Mouse (Mus musculus): ENCODE measurements around the gene Eno2. TPM values are rescaled to one million over a fixed set of nuclear protein-coding genes. Genes with fewer than 3 reads are reported as not detected.
A peak's percentile ranks its signal among the peaks of the same experiment; 100 is the strongest.

Eno2 gene
- total RNA-seq, 2 experiments from 2014 or later: 13.0 to 21.0 TPM

- DNase-seq: peak; percentile 89
Observed at GRCm38 (mm10) chr6:124740888-124741761, 28.3 kb downstream of the Eno2 start, which contains the start of gene Grcc10. Grcc10 (minus strand) TSS chr6:124741374.

DNA sequence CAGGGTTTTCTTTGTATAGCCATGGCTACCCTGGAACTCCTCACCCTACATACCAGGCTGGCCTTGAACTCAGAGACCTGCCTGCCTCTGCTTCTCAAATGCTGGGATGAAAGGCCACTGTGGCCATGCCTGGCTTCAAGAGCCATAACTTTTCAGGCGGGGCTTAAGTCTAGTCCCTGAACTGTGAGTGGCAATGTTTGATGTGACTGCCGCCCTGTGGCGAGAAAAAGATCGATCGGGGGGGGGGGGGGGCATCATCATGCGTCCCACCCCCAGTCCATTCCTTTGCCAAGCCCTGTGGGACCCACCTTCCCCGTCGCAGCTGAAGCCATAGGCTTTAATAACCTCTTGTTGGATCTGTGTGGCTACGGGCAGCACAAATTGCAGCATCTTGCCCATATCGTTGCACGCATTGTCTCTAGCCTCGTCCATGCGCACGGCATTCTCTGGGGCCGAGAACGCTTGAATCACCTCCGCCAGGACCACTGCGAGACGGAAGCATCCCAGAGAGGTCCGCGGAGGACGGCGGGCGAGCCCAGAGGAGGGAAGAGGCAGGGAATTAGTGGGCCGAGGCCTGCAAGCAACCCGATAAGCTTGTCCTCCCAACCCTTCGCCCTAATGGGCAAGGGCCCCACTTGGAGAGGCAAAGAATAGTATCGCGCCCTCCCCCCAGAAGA lies 29.1 kb downstream of the Eno2 start:
- peak; percentile 69 for DNase-seq

DNA sequence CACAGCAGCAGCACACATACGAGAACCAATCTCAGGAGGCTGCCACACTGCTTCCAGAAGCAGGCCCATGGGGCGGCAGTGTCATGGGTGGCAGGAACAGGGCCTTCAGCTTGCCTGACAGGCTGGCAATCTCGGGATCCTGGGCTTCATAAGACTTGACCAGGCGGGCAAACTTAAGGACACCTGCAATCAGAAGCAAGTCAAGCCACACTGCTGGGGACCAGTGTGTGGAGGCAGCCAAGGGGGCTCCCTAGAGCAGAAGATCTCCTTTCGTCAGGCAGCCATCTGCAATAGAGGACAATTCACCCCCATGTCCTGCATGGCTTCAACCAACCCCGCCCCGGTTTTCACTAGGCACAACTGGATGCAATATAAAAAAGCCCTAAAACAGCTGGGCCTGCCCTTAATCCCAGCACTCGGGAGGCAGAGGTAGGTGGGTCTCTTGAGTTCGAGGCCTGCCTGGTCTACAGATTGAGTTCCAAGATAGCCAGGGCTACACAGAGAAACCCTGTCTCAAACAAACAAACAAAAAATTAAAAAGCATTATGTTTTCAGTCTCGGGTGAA lies 30.2 kb downstream of the Eno2 start:
- no peak for DNase-seq

GRCm38 (mm10) chr6:124738511-124739023 lies 30.9 kb downstream of the Eno2 start, which contains the start of gene Ptpn6:
Ptpn6 (minus strand) TSS chr6:124738714.
- DNase-seq: peak; percentile 47

DNA sequence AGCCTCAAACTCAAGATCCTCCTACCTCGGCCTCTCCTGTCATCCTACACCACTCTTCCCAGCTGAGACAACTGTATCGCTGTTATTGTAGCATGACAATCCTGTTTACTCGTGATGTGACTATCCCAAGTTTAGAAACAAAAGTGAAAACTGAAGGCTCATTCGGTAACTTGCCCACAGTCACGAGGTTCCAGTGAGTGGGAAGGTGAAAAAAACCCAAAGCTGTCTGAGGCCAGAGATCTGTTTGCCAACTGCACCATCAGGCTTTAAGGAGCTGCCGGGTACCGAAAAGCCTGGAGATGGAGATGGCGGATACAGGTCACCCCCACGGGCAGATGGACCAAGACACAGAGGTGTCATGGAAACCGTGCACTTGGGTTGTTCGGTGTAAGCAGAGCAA lies 32.4 kb downstream of the Eno2 start:
- no peak for DNase-seq

DNA sequence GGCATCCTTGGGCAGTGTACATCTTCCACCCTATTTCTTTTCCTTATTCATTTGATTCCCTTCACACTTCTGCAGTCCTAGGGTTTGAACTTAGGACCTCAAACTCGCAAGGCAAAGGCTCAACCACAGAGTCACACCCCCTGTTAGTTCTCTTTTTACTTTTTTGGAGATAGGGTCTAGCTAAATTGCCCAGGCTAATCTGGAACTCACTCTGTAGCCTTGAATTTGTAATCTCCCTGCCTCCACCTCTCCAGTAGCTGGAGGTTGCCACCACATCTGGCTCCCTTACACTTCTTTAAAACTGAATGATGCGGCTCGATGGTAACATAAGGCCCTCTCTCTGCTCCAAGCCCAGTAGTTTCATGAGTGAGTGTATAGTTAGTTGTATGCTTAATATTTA lies 35.1 kb downstream of the Eno2 start:
- no peak for DNase-seq

- peak; percentile 49 for DNase-seq
Observed at GRCm38 (mm10) chr6:124732476-124733370, 36.8 kb downstream of the Eno2 start.

DNA sequence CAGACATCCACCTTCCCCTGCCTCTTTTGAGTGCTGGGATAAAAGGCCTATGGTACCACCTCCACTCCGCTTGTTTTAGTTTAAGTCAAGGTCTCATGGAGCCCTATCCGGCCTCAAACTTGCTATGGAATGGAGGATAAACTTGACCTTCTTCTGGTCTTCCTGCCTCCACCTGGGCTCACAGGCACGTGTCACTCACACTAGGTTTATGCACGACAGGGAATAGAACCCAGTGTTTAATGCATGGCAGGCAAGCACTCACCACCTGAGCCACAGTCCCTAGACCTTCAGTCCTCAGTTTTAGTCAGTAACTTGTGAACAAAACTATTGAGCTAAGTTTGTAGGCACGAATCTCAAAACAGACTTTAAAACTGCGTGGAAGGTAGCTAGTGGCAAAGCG lies 38.4 kb downstream of the Eno2 start:
- DNase-seq: no peak

DNA sequence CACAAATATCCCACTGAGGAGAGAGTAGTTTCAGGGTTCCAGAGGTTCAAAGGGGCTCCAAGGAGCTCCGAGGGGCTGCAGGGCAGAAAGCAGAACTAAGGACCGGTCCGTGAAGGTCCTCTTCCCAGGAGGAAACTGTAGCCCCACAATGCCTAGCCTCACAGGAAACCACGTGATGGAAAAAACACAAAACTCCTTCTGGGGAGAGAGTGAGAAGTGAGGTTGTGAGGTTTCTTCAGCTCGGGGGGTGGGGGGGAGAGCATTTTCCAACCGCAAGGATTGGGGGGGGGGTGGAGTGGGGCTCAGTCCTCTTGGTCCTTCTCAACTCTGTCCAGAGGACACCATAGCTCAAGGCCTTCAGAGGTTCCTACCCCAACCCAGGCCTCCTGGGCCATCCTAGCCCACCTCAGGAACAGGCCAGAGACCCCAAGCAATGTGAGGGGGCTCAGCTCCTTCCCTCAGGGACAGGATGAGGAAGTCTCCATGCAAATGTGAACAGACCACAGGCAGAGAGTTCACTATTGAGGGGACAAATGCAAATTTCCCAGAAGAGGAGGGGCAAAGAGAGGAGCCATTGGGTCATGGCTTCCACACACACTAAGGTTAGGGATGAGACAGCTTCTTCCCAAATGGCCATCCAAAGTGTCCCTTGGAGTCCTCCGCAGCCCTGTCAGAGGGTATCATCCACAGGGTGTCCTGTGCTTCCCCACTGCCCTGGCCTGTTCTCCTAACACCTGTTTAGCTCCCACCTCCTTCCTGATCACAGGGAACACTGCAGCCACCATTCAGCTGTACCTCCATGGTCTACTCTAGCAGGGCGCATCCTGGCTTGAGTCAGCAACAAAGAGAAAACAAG lies 39.4 kb downstream of the Eno2 start:
- DNase-seq: no peak

DNA sequence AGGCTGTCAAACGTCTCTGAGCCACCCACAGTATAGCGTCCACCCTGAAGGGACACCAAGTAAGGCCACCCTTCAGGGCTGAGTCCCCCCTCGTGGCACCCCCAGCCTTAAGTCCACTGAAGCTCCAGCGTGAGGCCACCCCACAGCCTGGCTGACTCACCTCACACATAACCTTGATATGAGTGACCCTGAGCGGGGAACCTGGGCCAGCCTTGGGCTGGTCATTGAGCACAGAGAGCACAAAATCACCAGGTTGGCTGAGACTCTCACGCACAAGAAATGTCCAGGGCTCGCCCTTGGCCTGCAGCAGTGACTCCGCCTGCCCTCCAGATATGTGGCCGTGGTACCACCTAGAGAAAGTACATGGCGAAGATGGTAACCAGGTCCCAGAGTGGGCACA lies 40.9 kb downstream of the Eno2 start:
- peak; percentile 59 for DNase-seq

GRCm38 (mm10) chr6:124724472-124724871 lies 45.0 kb downstream of the Eno2 start:
- no peak for DNase-seq

DNA sequence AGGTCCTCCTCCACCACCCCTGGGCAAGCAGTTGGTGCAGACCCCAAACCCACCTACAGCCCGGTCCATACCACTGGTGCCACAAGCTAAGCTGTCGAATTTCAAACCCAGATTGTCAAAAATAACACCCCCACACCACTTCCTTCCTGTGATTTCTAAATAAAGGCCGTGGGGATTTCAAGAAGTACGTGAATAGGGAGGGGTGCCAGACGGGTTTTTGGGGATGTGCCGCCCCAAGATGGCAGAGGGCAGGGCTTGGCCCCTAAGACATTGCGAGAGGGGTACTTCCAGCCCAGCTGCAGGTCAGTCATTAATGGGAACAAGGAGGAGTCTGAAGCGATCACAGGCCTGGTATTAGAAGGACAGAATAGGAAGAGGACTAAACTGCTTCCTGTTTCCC lies 45.9 kb downstream of the Eno2 start:
- no peak for DNase-seq

GRCm38 (mm10) chr6:124722876-124723473 lies 46.5 kb downstream of the Eno2 start:
- DNase-seq: no peak

GRCm38 (mm10) chr6:124720904-124721303 lies 48.6 kb downstream of the Eno2 start:
- DNase-seq: no peak

GRCm38 (mm10) chr6:124719354-124719978 lies 50.0 kb downstream of the Eno2 start:
- DNase-seq: no peak

DNA sequence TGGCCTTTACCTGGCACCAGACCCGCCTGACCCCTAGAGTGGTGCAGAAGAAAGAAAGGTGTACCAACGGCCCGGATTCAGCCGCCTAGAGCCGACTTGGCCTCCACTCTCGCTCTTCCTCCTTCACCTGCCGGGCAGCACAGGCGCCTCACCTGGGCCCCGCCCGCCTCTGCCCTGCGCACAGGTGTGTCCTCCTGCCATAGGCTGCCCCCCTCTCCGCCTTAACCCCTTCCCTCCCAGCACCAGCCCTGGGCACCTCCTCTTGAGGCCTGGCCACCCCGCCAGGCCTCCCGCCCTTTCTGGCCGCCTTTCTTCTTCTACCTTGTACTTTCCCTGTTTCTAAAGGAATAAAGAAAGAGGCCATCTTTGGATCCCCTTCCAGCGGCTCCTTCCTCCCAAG lies 50.8 kb downstream of the Eno2 start:
- DNase-seq: no peak

DNA sequence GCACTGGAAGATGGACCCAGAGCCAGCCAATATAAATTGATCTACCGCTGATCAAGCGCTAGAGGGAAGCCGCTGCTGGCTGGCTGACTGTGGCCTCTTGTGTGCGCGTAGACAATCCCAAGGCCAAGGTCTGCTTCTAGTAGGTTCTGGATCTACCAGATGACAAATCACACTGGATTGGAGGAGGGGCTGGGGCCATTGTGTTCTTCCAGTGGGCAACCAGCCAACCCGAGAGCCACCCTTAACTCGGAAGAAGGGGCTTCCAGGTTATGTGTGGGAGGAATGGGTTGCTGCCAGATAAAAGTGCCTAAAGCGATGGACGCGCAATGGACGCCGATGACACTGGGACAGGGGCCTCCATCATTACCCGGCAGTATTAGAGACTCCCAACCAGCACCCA lies 51.5 kb downstream of the Eno2 start:
- DNase-seq: no peak

DNA sequence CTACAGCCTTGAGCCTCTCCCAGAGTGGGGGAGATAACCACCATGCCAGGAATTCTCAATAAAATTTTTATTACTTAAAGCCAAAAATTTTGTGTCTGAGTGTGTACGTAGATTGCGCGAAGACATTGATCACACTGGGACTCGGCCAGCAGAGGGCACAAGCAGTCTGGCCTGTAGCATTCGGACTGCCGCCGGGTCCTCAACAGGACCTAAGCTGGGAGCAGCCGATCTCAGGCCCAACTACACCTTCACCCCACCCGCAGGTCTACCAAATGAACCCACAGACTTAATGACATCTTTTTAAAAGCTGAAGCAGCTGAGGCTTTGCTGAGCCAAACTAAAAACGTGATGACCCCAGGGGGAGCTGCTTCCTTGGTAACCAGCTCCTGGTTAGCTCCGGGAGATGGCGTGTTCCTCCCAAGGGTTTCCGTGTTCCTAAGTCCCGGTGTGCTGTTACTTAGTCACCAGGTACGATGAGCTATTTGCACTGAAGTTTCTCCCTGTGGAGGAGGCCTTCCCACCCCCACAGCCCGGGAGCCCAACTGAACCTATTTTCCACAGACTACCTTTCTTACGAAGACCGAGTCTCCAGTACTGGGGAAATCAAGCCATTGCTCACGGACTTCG lies 52.5 kb downstream of the Eno2 start:
- peak; percentile 51 for DNase-seq

DNA sequence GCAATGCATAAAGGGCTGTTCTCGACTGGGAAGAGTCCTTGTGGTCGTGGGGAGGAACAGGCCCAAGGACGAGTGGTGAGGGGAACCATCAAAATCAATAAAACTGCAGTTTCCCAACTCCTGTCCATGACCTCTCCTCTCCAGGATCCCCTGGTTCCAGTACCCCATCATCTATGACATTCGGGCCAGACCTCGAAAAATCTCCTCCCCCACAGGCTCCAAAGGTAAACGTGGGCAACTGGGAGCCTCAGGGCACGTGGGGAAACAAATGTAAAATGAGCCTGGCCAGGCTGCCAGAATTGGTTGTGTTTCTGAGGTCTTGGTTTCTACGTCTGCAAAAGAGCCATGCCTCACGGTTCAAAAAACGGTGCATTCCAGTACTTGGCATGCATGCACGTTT lies 56.6 kb downstream of the Eno2 start:
- peak; percentile 11 for DNase-seq

All from adrenal gland, postnatal 10 days (tissue).